Mouse (Mus musculus) brain, embryonic 14.5 days (tissue): ENCODE data around the gene Pomp.

Experiments used
- CTCF ChIP-seq: fragments of 200-500 bp; IDR thresholded peaks from 2 replicates; pipeline ENCODE4 v1.5.1; 2012; ENCODE audit warnings: inconsistent platforms, mild to moderate bottlenecking, moderate library complexity, borderline replicate concordance; ENCODE audit not compliant: insufficient read depth, insufficient read length; ENCODE audit errors: extremely low read depth
- POLR2A ChIP-seq: fragments of 200-500 bp; IDR thresholded peaks from 2 replicates; pipeline ENCODE4 v1.6.1; 2012; ENCODE audit warnings: mild to moderate bottlenecking, inconsistent platforms, borderline replicate concordance; ENCODE audit not compliant: poor library complexity, insufficient read depth, insufficient read length, severe bottlenecking; ENCODE audit errors: extremely low read depth

DNA sequence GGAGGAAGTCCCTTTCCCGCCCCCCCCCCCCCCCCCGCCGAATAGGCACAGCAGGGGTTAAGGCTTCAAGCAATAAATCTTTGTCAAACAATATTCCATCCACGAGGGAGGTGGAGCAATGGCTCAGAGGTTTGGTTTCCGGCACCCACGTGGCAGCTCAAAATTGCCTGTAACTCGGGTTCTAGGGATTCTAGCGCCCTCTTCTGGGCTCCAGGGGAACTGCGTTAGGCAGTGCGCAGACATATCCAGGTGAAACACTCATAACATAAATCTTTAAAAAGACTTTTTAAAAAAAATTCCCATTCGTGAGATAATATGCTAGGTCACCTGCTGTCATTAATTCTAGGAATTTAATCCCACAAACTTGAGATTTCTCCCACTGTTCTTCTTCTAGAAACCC lies 46.9 kb downstream of the Pomp start:
- TF ChIP-seq CTCF: peak; percentile 34; the same call in 1 of the 2 replicates
- TF ChIP-seq POLR2A: no peak
